Mouse (Mus musculus): ENCODE measurements around the gene Unc45a.

The Unc45a gene

GRCm38 (mm10) chr7:80280998-80281397, 59.8 kb downstream of the Unc45a start:
- DNase-seq (ENCODE audit: low read depth) = no peak

GRCm38 (mm10) chr7:80280032-80280431, 60.8 kb downstream of the Unc45a start:
- no peak for DNase-seq (ENCODE audit: low read depth)

DNA sequence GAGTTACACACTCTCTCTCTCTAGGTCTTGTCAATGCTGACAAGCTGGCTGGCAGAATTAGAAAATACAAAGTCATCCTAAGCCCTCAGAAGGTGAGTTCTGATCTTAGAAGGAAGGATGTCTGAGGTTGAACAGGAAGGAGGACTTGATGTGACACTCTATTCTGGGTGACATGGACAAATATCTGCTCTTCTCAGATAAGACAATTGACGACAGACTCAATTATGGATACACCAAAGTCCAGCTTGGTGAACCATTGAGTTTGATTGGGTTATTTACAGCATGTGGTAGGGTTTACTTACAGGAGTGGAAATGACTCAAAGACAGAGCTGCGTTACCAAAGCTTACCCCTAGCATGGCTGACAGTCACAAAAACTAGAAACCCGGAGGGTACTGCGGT, 64.4 kb downstream of the Unc45a start:
- no peak for DNase-seq (ENCODE audit: low read depth)
